Mouse (Mus musculus): ENCODE measurements around the gene Wdr93. TPM values are rescaled to one million over a fixed set of nuclear protein-coding genes. Genes with fewer than 3 reads are reported as not detected.

Wdr93 gene
- 0.02 and 0.03 TPM in 2 replicates for polyA plus RNA-seq (2012; rRNA removed)

DNA sequence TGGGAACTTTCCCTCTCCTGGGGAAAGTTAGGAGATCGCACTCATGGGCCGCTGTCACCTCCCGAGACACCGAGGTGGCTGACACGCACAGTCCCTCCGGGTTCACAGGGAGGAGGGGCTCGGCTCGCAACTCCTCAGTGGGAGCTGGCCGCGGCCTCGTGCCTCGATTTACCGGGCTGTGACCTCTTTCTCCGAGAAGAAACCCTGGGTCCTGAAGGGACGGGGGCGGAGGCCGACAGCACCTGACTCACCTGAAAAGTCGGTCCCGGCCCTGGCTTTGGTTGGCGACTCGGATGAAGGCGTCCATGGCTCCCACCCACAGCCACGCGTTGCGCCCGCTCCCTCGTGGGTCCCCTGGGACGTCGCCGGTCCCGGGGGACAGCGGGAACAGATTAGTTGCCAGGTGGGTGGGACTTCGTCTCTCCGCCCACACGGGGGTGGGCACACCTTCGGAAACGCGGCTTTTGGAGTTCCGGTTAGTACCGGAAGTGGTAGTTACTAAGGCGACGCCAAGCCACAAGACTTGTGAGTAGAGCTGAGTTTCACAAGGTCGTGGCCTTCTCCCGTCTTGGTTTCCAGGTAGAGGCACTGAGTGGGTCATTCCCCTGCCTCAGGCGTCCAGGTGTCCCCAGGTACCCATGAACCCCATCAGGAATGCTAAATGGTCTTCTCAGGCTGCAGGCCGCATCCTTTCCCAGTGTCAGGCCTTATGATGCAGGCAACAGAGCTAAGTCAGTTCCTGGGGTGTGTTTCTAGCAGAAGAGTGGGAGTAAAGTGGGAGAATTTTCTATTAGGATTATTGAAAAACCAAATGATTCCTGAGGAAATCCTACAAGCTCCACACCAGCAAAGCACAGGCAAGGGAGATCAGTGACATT is at the start of gene Wdr93, which contains the start of gene Pex11a:
Gene Wdr93, plus strand, starts transcription at position 505 of the 878 bp plus-strand sequence.
Gene Pex11a, minus strand, starts transcription at position 473 of the 878 bp plus-strand sequence.

DNA sequence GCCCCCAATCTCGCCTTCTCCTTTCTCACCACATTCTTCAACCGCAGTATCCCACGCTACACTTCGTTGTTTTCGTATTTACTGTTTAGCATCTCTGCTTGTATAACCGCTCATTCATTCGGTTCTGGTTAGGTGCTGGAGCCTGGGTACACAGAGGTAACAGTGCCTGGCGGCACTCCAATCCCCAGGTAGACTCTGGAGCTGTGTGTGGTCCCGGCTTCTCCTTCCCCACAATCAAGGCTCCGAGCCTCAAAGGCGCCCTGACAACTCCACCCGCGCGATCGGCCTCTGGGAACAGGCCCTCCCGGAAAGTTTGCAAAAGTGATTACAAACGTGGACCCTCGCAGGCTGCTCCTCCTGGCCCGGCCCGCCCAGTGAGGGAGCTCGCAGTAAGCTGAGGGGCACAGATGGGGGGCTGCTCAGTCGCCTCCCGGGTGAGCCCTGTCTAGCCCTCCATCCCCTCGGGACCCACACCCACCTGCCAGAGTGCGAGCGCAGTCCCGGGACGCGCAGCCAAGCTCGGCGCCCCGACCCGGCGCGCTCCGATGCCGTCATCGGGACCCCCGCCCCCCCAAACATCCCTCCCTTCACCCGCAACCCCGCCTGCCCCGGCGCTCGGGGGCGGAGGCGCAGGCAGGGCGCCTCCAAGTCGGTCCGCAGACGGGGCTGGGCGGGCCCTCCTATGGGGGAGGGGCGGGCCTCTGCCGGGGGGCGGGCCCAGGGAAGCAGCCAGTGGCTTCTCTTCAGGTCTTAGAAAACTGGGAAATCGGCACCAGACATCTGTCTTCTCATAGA is 27.6 kb upstream of the Wdr93 start, which contains the start of gene Kif7:
Gene Kif7, minus strand, starts transcription at position 534 of the 795 bp plus-strand sequence.

DNA sequence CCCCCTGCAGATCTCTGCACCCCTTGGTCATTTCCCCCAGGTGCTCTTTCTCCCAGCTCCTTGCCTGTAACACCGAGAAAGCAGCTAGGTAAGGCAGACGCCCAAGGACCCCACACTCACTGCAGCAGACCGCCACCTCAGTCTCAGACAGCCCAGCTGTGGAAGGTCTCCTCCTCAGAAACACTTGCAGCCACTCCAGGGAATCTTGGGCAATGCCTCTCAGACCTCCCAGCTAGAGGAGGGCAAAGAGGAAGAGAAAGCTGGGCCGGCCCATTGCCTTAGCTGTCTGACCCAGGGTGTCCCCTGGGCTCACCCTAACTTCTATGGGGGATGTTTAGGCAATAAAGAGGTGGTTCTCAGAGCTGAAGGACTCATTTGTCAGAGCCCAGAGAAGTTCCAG is 10.3 kb upstream of the Wdr93 start, which contains the start of gene Plin1:
Gene Plin1, minus strand, starts transcription at position 282 of the 400 bp plus-strand sequence.

DNA sequence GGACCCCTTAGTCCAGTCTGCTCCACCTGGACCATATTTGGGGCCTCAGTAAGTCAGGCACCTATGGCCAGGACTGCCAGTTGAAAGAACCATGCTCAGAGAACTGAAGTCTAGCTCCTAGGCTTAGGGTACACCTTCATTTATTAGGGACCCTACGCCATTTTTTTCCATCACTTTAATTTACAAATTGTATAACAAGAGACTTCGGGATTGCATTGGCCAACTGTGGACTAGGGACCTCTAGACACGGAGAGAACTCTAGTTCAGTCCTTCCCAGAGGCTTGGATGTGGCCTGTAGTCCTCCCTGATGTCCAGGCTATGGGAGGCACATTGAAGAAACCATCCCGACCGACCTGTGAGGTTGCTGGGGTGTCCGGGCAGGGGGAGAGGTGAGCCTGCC is 50.7 kb downstream of the Wdr93 start, which contains the start of gene Mesp1:
Gene Mesp1, minus strand, starts transcription at position 101 of the 400 bp plus-strand sequence.

DNA sequence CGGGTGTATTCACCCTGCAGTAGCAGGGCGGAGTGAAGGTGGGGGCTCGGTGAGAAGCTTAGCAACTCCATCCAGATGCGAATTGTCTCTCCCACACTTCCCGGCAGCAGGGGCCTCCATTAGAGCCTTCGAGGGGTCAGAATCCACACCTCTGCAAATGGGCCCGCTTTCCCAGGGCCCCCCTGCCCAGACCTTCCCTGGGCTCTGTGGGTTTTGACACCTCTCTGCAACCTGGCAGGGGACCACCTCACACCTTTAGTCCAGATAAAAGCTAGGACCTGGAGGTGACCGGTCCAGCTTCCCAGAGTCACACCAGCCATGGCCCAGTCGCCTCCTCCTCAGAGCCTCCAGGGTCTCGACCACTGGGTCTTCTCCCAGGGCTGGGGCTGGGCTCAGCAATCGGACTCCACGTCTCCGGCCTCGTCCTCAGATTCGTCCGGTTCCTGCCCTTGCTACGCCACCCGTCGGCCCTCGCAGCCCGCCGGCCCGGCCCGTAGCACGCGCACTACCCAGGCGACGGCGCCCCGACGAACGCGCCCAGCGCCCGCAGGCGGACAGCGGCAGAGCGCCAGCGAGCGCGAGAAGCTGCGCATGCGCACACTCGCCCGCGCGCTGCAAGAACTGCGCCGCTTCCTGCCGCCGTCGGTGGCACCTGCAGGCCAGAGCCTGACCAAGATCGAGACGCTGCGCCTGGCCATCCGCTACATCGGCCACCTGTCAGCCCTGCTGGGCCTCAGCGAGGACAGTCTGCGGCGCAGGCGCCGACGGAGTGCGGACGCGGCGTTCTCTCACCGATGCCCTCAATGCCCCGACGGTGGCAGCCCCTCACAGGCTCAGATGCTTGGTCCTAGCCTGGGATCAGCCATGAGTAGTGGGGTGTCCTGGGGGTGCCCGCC is 67.9 kb downstream of the Wdr93 start, which contains the start of gene Mesp2:
Gene Mesp2, plus strand, starts transcription at position 117 of the 896 bp plus-strand sequence.

Other genes starting within 250 kb of the Wdr93 start
- gene Rhcg, start 125.5 kb upstream of the Wdr93 start, polyA plus RNA-seq (2012; rRNA removed): 0.03 and 0.06 TPM in 2 replicates
- 3.7 and 4.3 TPM in 2 replicates for gene Ticrr, start 83.0 kb upstream of the Wdr93 start, polyA plus RNA-seq (2012; rRNA removed)
- 0.46 and 0.51 TPM in 2 replicates for gene Kif7, start 27.4 kb upstream of the Wdr93 start, polyA plus RNA-seq (2012; rRNA removed)
- gene Plin1, start 10.3 kb upstream of the Wdr93 start, polyA plus RNA-seq (2012; rRNA removed): not detected in 2 replicates
- 0.97 and 1.1 TPM in 2 replicates for gene Pex11a, start within 50 bp of the Wdr93 start, polyA plus RNA-seq (2012; rRNA removed)
- gene Mesp1, start 50.6 kb downstream of the Wdr93 start, polyA plus RNA-seq (2012; rRNA removed): 0.02 TPM in 1 of 2 replicates, not detected in the other
- 0.03 TPM in 2 replicates for gene Mesp2, start 67.6 kb downstream of the Wdr93 start, polyA plus RNA-seq (2012; rRNA removed)
- gene Anpep, start 117.9 kb downstream of the Wdr93 start, polyA plus RNA-seq (2012; rRNA removed): 16.2 and 17.8 TPM in 2 replicates
- 5.5 and 6.2 TPM in 2 replicates for gene Ap3s2, start 177.5 kb downstream of the Wdr93 start, polyA plus RNA-seq (2012; rRNA removed)
- gene Arpin, start 192.2 kb downstream of the Wdr93 start, polyA plus RNA-seq (2012; rRNA removed): 1.8 and 2.3 TPM in 2 replicates

Measured in liver, embryonic 14 days (tissue).